In the genomic region with DNA sequence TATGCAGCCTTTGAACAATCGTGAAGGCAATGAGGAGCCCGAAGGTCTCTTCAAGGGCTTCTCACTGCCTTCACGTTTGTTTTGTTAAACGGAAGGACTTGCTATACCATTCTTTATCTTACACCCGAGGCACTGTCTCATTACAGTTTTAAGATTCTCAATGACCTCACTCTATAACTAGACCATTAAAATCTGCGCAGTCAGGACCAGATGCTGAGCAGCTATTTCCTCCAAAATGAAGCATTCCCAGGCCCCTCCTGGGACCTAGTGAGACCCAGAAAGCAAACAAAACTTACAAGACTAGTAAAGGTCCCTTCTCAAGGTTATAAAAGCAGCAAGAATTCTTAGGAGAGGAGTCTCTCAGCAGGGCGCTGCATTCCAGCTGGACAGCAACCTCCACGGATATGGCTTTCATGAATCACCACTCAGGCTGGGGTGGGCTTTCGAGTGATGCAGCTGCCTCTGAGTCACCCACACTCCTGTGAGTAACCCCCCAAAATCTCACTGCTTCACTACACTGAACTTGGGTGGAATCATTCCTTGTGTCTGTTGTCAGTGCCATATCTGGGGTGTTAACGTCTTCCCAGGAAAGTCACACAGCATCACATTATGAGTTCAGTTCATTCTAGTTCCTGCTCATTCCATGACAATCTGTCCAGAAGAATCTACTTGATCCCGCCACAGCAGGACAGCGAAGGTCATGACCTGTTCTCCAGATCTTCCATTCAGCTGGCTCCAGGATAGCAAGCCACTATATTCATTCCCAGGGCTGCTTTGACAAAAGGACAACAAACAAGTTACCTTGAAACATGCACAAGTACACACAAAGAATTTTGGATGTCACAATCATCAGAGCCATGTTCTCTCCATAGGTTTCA, we compare ENCODE assay signal across 20 mouse cellular contexts. TPM values are rescaled to one million over a fixed set of nuclear protein-coding genes. Genes with fewer than 3 reads are reported as not detected.
DNase-seq lines count a peak whose midpoint lies in the region; ATAC-seq and TF ChIP-seq lines count a peak whose summit lies in the region.
"Had no signal": no experiment of that assay in that cellular context is flagged by ENCODE, and none has a peak within 500 bp of the region (broad histone marks: within the 10 kb centered on the region; RNA-seq: fewer than 3 reads in every experiment).

No protein-coding gene starts in this region.

- WGBS in midbrain, embryonic 10.5 days = 63% methylated on average over 12 of the region's 12 CpGs
- WGBS in midbrain, postnatal 0 days = 59% methylated on average over 12 of the region's 12 CpGs
- WGBS in olfactory bulb, adult 2 months = 49% methylated on average over 12 of the region's 12 CpGs
- WGBS in lung, postnatal 0 days = 57% methylated on average over 12 of the region's 12 CpGs

- TF ChIP-seq CTCF in midbrain, postnatal 0 days (IDR thresholded peaks at IDR 0.05) = no peak
- no peak for TF ChIP-seq CTCF in olfactory bulb, adult 2 months (IDR thresholded peaks at IDR 0.05; ENCODE audit: insufficient read depth, low read depth, low read length)
- no peak for TF ChIP-seq CTCF in lung, postnatal 0 days (IDR thresholded peaks at IDR 0.05)

- H3K4me1 ChIP-seq in midbrain, embryonic 10.5 days = peaks cover 11% of the 10 kb centered on the region
- no peaks in the 10 kb centered on the region for H3K4me1 ChIP-seq in midbrain, postnatal 0 days (ENCODE audit: insufficient read depth, low read length)
- peaks cover 21% of the 10 kb centered on the region for H3K4me1 ChIP-seq in olfactory bulb, adult 2 months (ENCODE audit: control insufficient read depth, insufficient read depth, low read length)
- no peaks in the 10 kb centered on the region for H3K4me1 ChIP-seq in lung, postnatal 0 days (ENCODE audit: insufficient read depth, low read depth, low read length)
- H3K4me1 ChIP-seq: lung, embryonic 15.5 days had no signal

- no peaks in the 10 kb centered on the region for H3K9me3 ChIP-seq in midbrain, embryonic 10.5 days (replicated peaks)
- no peaks in the 10 kb centered on the region for H3K9me3 ChIP-seq in midbrain, postnatal 0 days (ENCODE audit: low read length)
- no peaks in the 10 kb centered on the region for H3K9me3 ChIP-seq in lung, postnatal 0 days (ENCODE audit: low read length)
- H3K9me3 ChIP-seq: embryonic facial prominence, embryonic 12.5 days; heart, embryonic 12.5 days; lung, embryonic 15.5 days; neural tube, embryonic 13.5 days had no signal

- no peak overlapping the region for H3K4me3 ChIP-seq in midbrain, embryonic 10.5 days
- H3K4me3 ChIP-seq in midbrain, postnatal 0 days (ENCODE audit: low read depth, low read length) = no peak overlapping the region
- no peak overlapping the region for H3K4me3 ChIP-seq in olfactory bulb, adult 2 months (ENCODE audit: insufficient read depth, low read depth, low read length)
- H3K4me3 ChIP-seq in lung, postnatal 0 days (ENCODE audit: low read depth, low read length) = no peak overlapping the region
- H3K4me3 ChIP-seq: embryonic facial prominence, embryonic 12.5 days; heart, embryonic 12.5 days; lung, embryonic 15.5 days; neural tube, embryonic 13.5 days had no signal

- H3K4me2 ChIP-seq in midbrain, postnatal 0 days (ENCODE audit: low read depth, low read length, poor library complexity, severe bottlenecking) = no peak overlapping the region
- H3K4me2 ChIP-seq in lung, postnatal 0 days (replicated peaks; ENCODE audit: low read depth, low read length) = no peak overlapping the region
- H3K4me2 ChIP-seq: embryonic facial prominence, embryonic 12.5 days; heart, embryonic 12.5 days; liver, embryonic 11.5 days; lung, embryonic 15.5 days; neural tube, embryonic 13.5 days had no signal

- no peaks in the 10 kb centered on the region for H3K36me3 ChIP-seq in midbrain, embryonic 10.5 days
- no peaks in the 10 kb centered on the region for H3K36me3 ChIP-seq in midbrain, postnatal 0 days (ENCODE audit: insufficient read depth, low read length)
- H3K36me3 ChIP-seq in lung, postnatal 0 days (ENCODE audit: insufficient read depth, low read length) = no peaks in the 10 kb centered on the region; the same call in 1 of the 2 replicates
- H3K36me3 ChIP-seq: embryonic facial prominence, embryonic 12.5 days; heart, embryonic 12.5 days; lung, embryonic 15.5 days; neural tube, embryonic 13.5 days had no signal

- H3K9ac ChIP-seq in midbrain, postnatal 0 days (replicated peaks; ENCODE audit: low read length, poor library complexity, severe bottlenecking) = no peak overlapping the region
- H3K9ac ChIP-seq in lung, postnatal 0 days (replicated peaks; ENCODE audit: low read depth) = no peak overlapping the region
- H3K9ac ChIP-seq: embryonic facial prominence, embryonic 12.5 days; heart, embryonic 12.5 days; lung, embryonic 15.5 days; neural tube, embryonic 13.5 days had no signal

- no peak for TF ChIP-seq POLR2A in olfactory bulb, adult 2 months (IDR thresholded peaks at IDR 0.05; ENCODE audit: insufficient read depth, low read depth, low read length)

- TF ChIP-seq EP300 in lung, postnatal 0 days (IDR thresholded peaks at IDR 0.05) = no peak

- H3K27me3 ChIP-seq in midbrain, embryonic 10.5 days (ENCODE audit: low read depth, poor library complexity, severe bottlenecking) = no peaks in the 10 kb centered on the region
- H3K27me3 ChIP-seq in midbrain, postnatal 0 days (ENCODE audit: insufficient read depth, low read length) = no peaks in the 10 kb centered on the region
- H3K27me3 ChIP-seq in lung, postnatal 0 days (replicated peaks; ENCODE audit: insufficient read depth, low read length) = no peaks in the 10 kb centered on the region
- H3K27me3 ChIP-seq: embryonic facial prominence, embryonic 12.5 days; heart, embryonic 12.5 days; lung, embryonic 15.5 days; neural tube, embryonic 13.5 days had no signal

- peak; percentile 26 for DNase-seq in adrenal gland, postnatal 25 days
- no peak for DNase-seq in adrenal gland, postnatal 4 days (ENCODE audit: low spot score in 2 of 2)
- peak; percentile 21 for DNase-seq in midbrain, embryonic 10.5 days (ENCODE audit: low spot score)
- DNase-seq in midbrain, postnatal 0 days (ENCODE audit: low spot score) = no peak
- peak; percentile 82 for DNase-seq in brain, adult 2 months (ENCODE audit: low read depth, low spot score)
- no peak for DNase-seq in lung, postnatal 0 days (ENCODE audit: low spot score)
- DNase-seq: cerebellum, postnatal 14 days; gastrocnemius, postnatal 36 days; heart, postnatal 36 days; retina, postnatal 1 day; thymus, postnatal 14 days had no signal

- no peak for ATAC-seq in midbrain, postnatal 0 days (ENCODE audit: low FRiP score)
- no peak for ATAC-seq in lung, postnatal 0 days
- ATAC-seq in granulocyte monocyte progenitor cell, adult 5-6 weeks (replicated peaks; ENCODE audit: poor library complexity, severe bottlenecking) = no peak
- ATAC-seq: midbrain, embryonic 16.5 days had no signal

- no peak overlapping the region for H3K27ac ChIP-seq in midbrain, embryonic 10.5 days (replicated peaks)
- H3K27ac ChIP-seq in midbrain, postnatal 0 days (ENCODE audit: low read depth, low read length) = no peak overlapping the region
- peak overlapping the region; percentile 47 for H3K27ac ChIP-seq in olfactory bulb, adult 2 months (ENCODE audit: insufficient read depth, low read depth, low read length)
- no peak overlapping the region for H3K27ac ChIP-seq in lung, postnatal 0 days (ENCODE audit: low read length)
- H3K27ac ChIP-seq: embryonic facial prominence, embryonic 12.5 days; lung, embryonic 15.5 days; neural tube, embryonic 13.5 days; stomach, postnatal 0 days had no signal

RNA-seq across cellular contexts. Expression of gene Mettl21a, which starts 6.8 kb away (rescaled TPM):
- total RNA-seq in adrenal gland, postnatal 25 days (2021) = 16.1 and 27.7 TPM in 2 replicates
- total RNA-seq in adrenal gland, postnatal 4 days (2021) = 10 to 100 TPM; 14.8 to 16.3 TPM
- polyA plus RNA-seq in midbrain, embryonic 10.5 days (2016; fragmentation: Nextera tagmentation; extraction: Ambion mirVana) = 24.4 and 25.8 TPM in 2 replicates
- total RNA-seq in midbrain, postnatal 0 days (2014; rRNA removed) = 9.4 and 12.1 TPM in 2 replicates
- 10.8 and 13.3 TPM in 2 replicates for polyA plus RNA-seq in midbrain, postnatal 0 days (2015; fragmentation: Nextera tagmentation; extraction: Ambion mirVana)
- not detected in 2 replicates for polyA plus RNA-seq in olfactory bulb, adult 2 months (2012; ENCODE audit: insufficient read depth, insufficient read length, low replicate concordance, missing spikeins)
- polyA plus RNA-seq in lung, postnatal 0 days (2015; fragmentation: Nextera tagmentation; extraction: Ambion mirVana) = 11.6 and 13.0 TPM in 2 replicates
- total RNA-seq in granulocyte monocyte progenitor cell, adult 5-6 weeks (2014; fragmentation: Nextera tagmentation) = 11.6 TPM in 2 replicates
- total RNA-seq in granulocyte monocyte progenitor cell, adult 5-6 weeks (2017) = 8.1 and 11.2 TPM in 2 replicates

Comparison
In these comparisons a context has a peak if more than half of its experiments do, and no peak if none do; other contexts are left out.
1. DNase-seq: peak in adrenal gland, postnatal 25 days (single experiment), midbrain, embryonic 10.5 days (single experiment) and brain, adult 2 months (single experiment); none in adrenal gland, postnatal 4 days (0 of 2), midbrain, postnatal 0 days (single experiment) and lung, postnatal 0 days (single experiment).